9 mouse cellular contexts compared by ENCODE assay signal in genomic region chr3:81924931-81925330, GRCm38 (mm10). TPM values are rescaled to one million over a fixed set of nuclear protein-coding genes. Genes with fewer than 3 reads are reported as not detected.
DNase-seq lines count a peak whose midpoint lies in the region; ATAC-seq and TF ChIP-seq lines count a peak whose summit lies in the region.
"Had no signal": no experiment of that assay in that cellular context is flagged by ENCODE, and none has a peak within 500 bp of the region (broad histone marks: within the 10 kb centered on the region; RNA-seq: fewer than 3 reads in every experiment).

No protein-coding gene starts in this region.

- H3K9ac ChIP-seq in heart, postnatal 0 days (replicated peaks; ENCODE audit: low read depth, low read length), result no peak overlapping the region
- no peak overlapping the region for H3K9ac ChIP-seq in embryonic facial prominence, embryonic 11.5 days (replicated peaks; ENCODE audit: low read length)

- no peaks in the 10 kb centered on the region for H3K4me1 ChIP-seq in heart, postnatal 0 days (ENCODE audit: control insufficient read depth, insufficient read depth)
- H3K4me1 ChIP-seq in embryonic facial prominence, embryonic 11.5 days (ENCODE audit: control insufficient read depth, insufficient read depth, low read length), result no peaks in the 10 kb centered on the region

- no peak overlapping the region for H3K4me2 ChIP-seq in heart, postnatal 0 days (ENCODE audit: low read depth, low read length)
- no peak overlapping the region for H3K4me2 ChIP-seq in embryonic facial prominence, embryonic 11.5 days (ENCODE audit: low read depth, low read length)

- TF ChIP-seq CTCF in heart, postnatal 0 days (IDR thresholded peaks at IDR 0.05; ENCODE audit: low read depth), result peak; percentile 73
- peak; percentile 92 for TF ChIP-seq CTCF in layer of hippocampus, adult 2 months (conservative IDR thresholded peaks at IDR 0.05)

- no peaks in the 10 kb centered on the region for H3K36me3 ChIP-seq in heart, postnatal 0 days (replicated peaks; ENCODE audit: control insufficient read depth, insufficient read depth, low read length)
- H3K36me3 ChIP-seq in embryonic facial prominence, embryonic 11.5 days (replicated peaks; ENCODE audit: control insufficient read depth, insufficient read depth, low read depth, low read length), result no peaks in the 10 kb centered on the region

- no peak overlapping the region for H3K4me3 ChIP-seq in heart, postnatal 0 days (ENCODE audit: low read depth, low read length)
- no peak overlapping the region for H3K4me3 ChIP-seq in embryonic facial prominence, embryonic 11.5 days (ENCODE audit: low read depth, low read length)
- no peak overlapping the region for H3K4me3 ChIP-seq in layer of hippocampus, adult 2 months

- ATAC-seq in heart, postnatal 0 days (ENCODE audit: insufficient read depth, low read depth), result no peak
- no peak for ATAC-seq in embryonic facial prominence, embryonic 11.5 days (replicated peaks; ENCODE audit: insufficient number of reproducible peaks, low FRiP score, low TSS enrichment, low read depth)

- H3K27ac ChIP-seq in heart, postnatal 0 days (ENCODE audit: low read depth), result no peak overlapping the region
- no peak overlapping the region for H3K27ac ChIP-seq in embryonic facial prominence, embryonic 11.5 days (replicated peaks; ENCODE audit: low read depth, low read length)
- H3K27ac ChIP-seq in layer of hippocampus, adult 2 months, result peak overlapping the region; percentile 46

- no peaks in the 10 kb centered on the region for H3K9me3 ChIP-seq in heart, postnatal 0 days (replicated peaks; ENCODE audit: control insufficient read depth, low read length)
- no peaks in the 10 kb centered on the region for H3K9me3 ChIP-seq in embryonic facial prominence, embryonic 11.5 days (replicated peaks; ENCODE audit: control insufficient read depth, low read length)

- no peaks in the 10 kb centered on the region for H3K27me3 ChIP-seq in heart, postnatal 0 days (ENCODE audit: control insufficient read depth, insufficient read depth, low read length)
- H3K27me3 ChIP-seq in embryonic facial prominence, embryonic 11.5 days (ENCODE audit: control insufficient read depth, insufficient read depth, low read length), result no peaks in the 10 kb centered on the region

- DNase-seq in heart, postnatal 0 days (ENCODE audit: low spot score), result peak; percentile 46
- DNase-seq in heart, postnatal 25 days (ENCODE audit: low spot score), result no peak
- peak; percentile 68 for DNase-seq in CD4-positive helper T cell, adult 2 months (ENCODE audit: low read depth, low spot score)
- DNase-seq in ZHBTc4 (ENCODE audit: low read depth, low spot score), result peak; percentile 55
- peak; percentile 84 for DNase-seq in embryonic facial prominence, embryonic 11.5 days (ENCODE audit: low spot score)
- DNase-seq in layer of hippocampus, adult 2 months (ENCODE audit: low spot score in 2 of 2), result peak; percentile 69 to 75
- peak; percentile 35 to 55 for DNase-seq in natural killer cell, adult 2 months (ENCODE audit: low spot score in 2 of 2)
- DNase-seq in testis, postnatal 14 days (ENCODE audit: low spot score), result no peak

- intact Hi-C loops in heart, postnatal 25 days (cut with DNase I), result loop anchor here (1.0 to 5.0 kb wide), 2 partner anchors 967 to 1848 kb away; no protein-coding TSS in a partner anchor

- WGBS in heart, postnatal 0 days, result 2% methylated on average over 1 of the region's 1 CpGs
- WGBS in embryonic facial prominence, embryonic 11.5 days, result 0% methylated on average over 1 of the region's 1 CpGs

- no peak for TF ChIP-seq EP300 in heart, postnatal 0 days (IDR thresholded peaks at IDR 0.05; ENCODE audit: low read depth)

RNA-seq across cellular contexts. Expression of gene Ctso, which starts 7.5 kb away (rescaled TPM):
- total RNA-seq in heart, postnatal 0 days (2014; rRNA removed; ENCODE audit: low replicate concordance), result 9.6 and 12.9 TPM in 2 replicates
- 19.5 and 20.6 TPM in 2 replicates for polyA plus RNA-seq in heart, postnatal 0 days (2015; fragmentation: Nextera tagmentation; extraction: Ambion mirVana)
- total RNA-seq in heart, postnatal 25 days (2021), result 1 to 10 TPM; 8.1 to 8.3 TPM
- 6.3 and 6.4 TPM in 2 replicates for polyA plus RNA-seq in embryonic facial prominence, embryonic 11.5 days (2014; fragmentation: Nextera tagmentation; extraction: Ambion mirVana)
- total RNA-seq in layer of hippocampus, adult 2 months (2021), result 10 to 100 TPM; 19.1 to 19.9 TPM

RNA-seq across cellular contexts. Expression of gene Tdo2, which starts 51.1 kb away (rescaled TPM):
- total RNA-seq in heart, postnatal 0 days (2014; rRNA removed; ENCODE audit: low replicate concordance), result not detected in 2 replicates
- 0.07 and 0.11 TPM in 2 replicates for polyA plus RNA-seq in heart, postnatal 0 days (2015; fragmentation: Nextera tagmentation; extraction: Ambion mirVana)
- not detected for total RNA-seq in heart, postnatal 25 days (2021)
- 0.15 TPM in 1 of 2 replicates, not detected in the other for polyA plus RNA-seq in embryonic facial prominence, embryonic 11.5 days (2014; fragmentation: Nextera tagmentation; extraction: Ambion mirVana)
- 10 to 100 TPM; 15.9 to 16.1 TPM for total RNA-seq in layer of hippocampus, adult 2 months (2021)

RNA-seq across cellular contexts. Expression of gene Asic5, which starts 57.2 kb away (rescaled TPM):
- total RNA-seq in heart, postnatal 0 days (2014; rRNA removed; ENCODE audit: low replicate concordance), result not detected in 2 replicates
- polyA plus RNA-seq in heart, postnatal 0 days (2015; fragmentation: Nextera tagmentation; extraction: Ambion mirVana), result not detected in 2 replicates
- total RNA-seq in heart, postnatal 25 days (2021), result not detected
- not detected in 2 replicates for polyA plus RNA-seq in embryonic facial prominence, embryonic 11.5 days (2014; fragmentation: Nextera tagmentation; extraction: Ambion mirVana)
- not detected for total RNA-seq in layer of hippocampus, adult 2 months (2021)
- total RNA-seq: layer of hippocampus, postnatal 36 days had no signal

Comparison
In these comparisons a context has a peak if more than half of its experiments do, and no peak if none do; other contexts are left out.
1. DNase-seq: peak in heart, postnatal 0 days (single experiment), CD4-positive helper T cell, adult 2 months (single experiment), ZHBTc4 (single experiment), embryonic facial prominence, embryonic 11.5 days (single experiment), layer of hippocampus, adult 2 months (2 of 2) and natural killer cell, adult 2 months (2 of 2); none in heart, postnatal 25 days (single experiment) and testis, postnatal 14 days (single experiment).
2. RNA of gene Tdo2, which starts 51.1 kb away (total RNA-seq): 15.9 to 16.1 TPM in layer of hippocampus, adult 2 months; not detected in heart, postnatal 25 days and not detected in heart, postnatal 0 days; every median in the first group is over 10 times any median in the second.